Mouse (Mus musculus): Measurements from ENCODE around the gene Vps26c.
A peak's percentile ranks its signal among the peaks of the same experiment; 100 is the strongest.

DNA sequence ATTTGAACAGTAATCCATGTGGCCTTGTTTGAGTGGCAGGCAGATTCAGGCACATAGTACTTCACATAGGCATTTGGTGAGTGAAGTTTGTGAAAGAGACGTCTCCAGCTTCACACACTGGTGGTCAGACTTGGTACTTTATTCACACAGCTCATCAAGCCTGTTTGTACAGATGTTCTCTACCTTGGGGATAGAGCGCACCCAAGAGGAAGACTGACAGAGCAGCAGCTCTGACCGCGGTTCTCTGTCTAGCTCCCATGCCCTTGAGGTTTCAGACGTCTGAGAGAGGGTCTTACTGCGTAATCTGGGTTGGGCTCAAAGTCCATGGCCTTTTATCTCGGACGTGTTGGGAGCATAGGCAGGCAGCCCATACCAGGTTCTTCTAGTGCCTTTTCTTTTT is 77.5 kb downstream of the Vps26c start:
- peak; percentile 14; the same call in 1 of the 2 replicates for TF ChIP-seq CTCF (IDR thresholded peaks at IDR 0.05; ENCODE audit: borderline replicate concordance, insufficient read depth, low read depth, low read length)
- TF ChIP-seq POLR2A (IDR thresholded peaks at IDR 0.05; ENCODE audit: borderline replicate concordance, insufficient read depth, low read length): no peak

Data from cerebellum, adult 2 months (tissue).